Mouse (Mus musculus): ENCODE measurements at regions not wholly inside any gene's neighbourhood (a gene's known extent, or its start where the extent isn't known, plus 50 kb on each side); places are given as distances from the start of the nearest gene placed in this dataset.

- Histone ChIP-seq H3K9ac (ENCODE audit: low read length) (no peak overlapping the region), H3K4me3 (ENCODE audit: low read length) (no peak overlapping the region), H3K27me3 (ENCODE audit: control insufficient read depth, insufficient read depth, low read length) (no peaks in the 10 kb centered on the region), H3K9me3 (replicated peaks; ENCODE audit: control insufficient read depth, low read length) (no peaks in the 10 kb centered on the region), H3K36me3 (ENCODE audit: control insufficient read depth, insufficient read depth) (no peaks in the 10 kb centered on the region), H3K4me2 (ENCODE audit: low read depth, low read length) (no peak overlapping the region), H3K27ac (ENCODE audit: low read length) (no peak overlapping the region), H3K4me1 (ENCODE audit: control insufficient read depth, insufficient read depth, low read length) (no peaks in the 10 kb centered on the region)
- 64% methylated on average over 2 of the region's 2 CpGs for WGBS
- ATAC-seq (replicated peaks; ENCODE audit: extremely low read depth, insufficient read depth, low FRiP score): no peak
Measured at GRCm38 (mm10) chr12:77151471-77151870, 86.5 kb upstream of the Fut8 start.

- Histone ChIP-seq H3K9ac (ENCODE audit: low read length) (no peak overlapping the region), H3K4me3 (ENCODE audit: low read length) (no peak overlapping the region), H3K9me3 (replicated peaks; ENCODE audit: control insufficient read depth, low read length) (no peaks in the 10 kb centered on the region), H3K4me1 (ENCODE audit: control insufficient read depth, insufficient read depth, low read length) (no peaks in the 10 kb centered on the region), H3K36me3 (ENCODE audit: control insufficient read depth, insufficient read depth) (no peaks in the 10 kb centered on the region), H3K27ac (ENCODE audit: low read length) (no peak overlapping the region), H3K27me3 (ENCODE audit: control insufficient read depth, insufficient read depth, low read length) (no peaks in the 10 kb centered on the region), H3K4me2 (ENCODE audit: low read depth, low read length) (no peak overlapping the region)
- no peak for ATAC-seq (replicated peaks; ENCODE audit: extremely low read depth, insufficient read depth, low FRiP score)
Measured at GRCm38 (mm10) chr12:77149835-77150234, 88.1 kb upstream of the Fut8 start.

GRCm38 (mm10) chr12:77148146-77148545, 89.8 kb upstream of the Fut8 start:
- no peaks in the 10 kb centered on the region for H3K4me1 ChIP-seq (ENCODE audit: control insufficient read depth, insufficient read depth, low read length)
- no peaks in the 10 kb centered on the region for H3K27me3 ChIP-seq (ENCODE audit: control insufficient read depth, insufficient read depth, low read length)
- no peak overlapping the region for H3K27ac ChIP-seq (ENCODE audit: low read length)
- 81% methylated on average over 2 of the region's 2 CpGs for WGBS
- H3K36me3 ChIP-seq (ENCODE audit: control insufficient read depth, insufficient read depth): no peaks in the 10 kb centered on the region
- ATAC-seq (replicated peaks; ENCODE audit: extremely low read depth, insufficient read depth, low FRiP score): no peak
- no peaks in the 10 kb centered on the region for H3K9me3 ChIP-seq (replicated peaks; ENCODE audit: control insufficient read depth, low read length)
- H3K9ac ChIP-seq (ENCODE audit: low read length): no peak overlapping the region
- H3K4me3 ChIP-seq (ENCODE audit: low read length): no peak overlapping the region
- no peak overlapping the region for H3K4me2 ChIP-seq (ENCODE audit: low read depth, low read length)

- no peaks in the 10 kb centered on the region for H3K4me1 ChIP-seq (ENCODE audit: control insufficient read depth, insufficient read depth, low read length)
Measured at GRCm38 (mm10) chr12:77143958-77144357, 94.0 kb upstream of the Fut8 start.

GRCm38 (mm10) chr12:77143521-77143920, 94.4 kb upstream of the Fut8 start:
- no peak overlapping the region for H3K9ac ChIP-seq (ENCODE audit: low read length)
- no peak overlapping the region for H3K4me2 ChIP-seq (ENCODE audit: low read depth, low read length)
- no peak for ATAC-seq (replicated peaks; ENCODE audit: extremely low read depth, insufficient read depth, low FRiP score)
- H3K36me3 ChIP-seq (ENCODE audit: control insufficient read depth, insufficient read depth): no peaks in the 10 kb centered on the region
- no peak overlapping the region for H3K4me3 ChIP-seq (ENCODE audit: low read length)
- H3K27me3 ChIP-seq (ENCODE audit: control insufficient read depth, insufficient read depth, low read length): no peaks in the 10 kb centered on the region
- no peaks in the 10 kb centered on the region for H3K4me1 ChIP-seq (ENCODE audit: control insufficient read depth, insufficient read depth, low read length)
- 47% methylated on average over 6 of the region's 6 CpGs for WGBS
- H3K9me3 ChIP-seq (replicated peaks; ENCODE audit: control insufficient read depth, low read length): no peaks in the 10 kb centered on the region
- H3K27ac ChIP-seq (ENCODE audit: low read length): no peak overlapping the region

More at GRCm38 (mm10) chr12:77143958-77144357, 94.0 kb upstream of the Fut8 start:
- Histone ChIP-seq H3K36me3 (ENCODE audit: control insufficient read depth, insufficient read depth) (no peaks in the 10 kb centered on the region), H3K27ac (ENCODE audit: low read length) (no peak overlapping the region), H3K9me3 (replicated peaks; ENCODE audit: control insufficient read depth, low read length) (no peaks in the 10 kb centered on the region), H3K27me3 (ENCODE audit: control insufficient read depth, insufficient read depth, low read length) (no peaks in the 10 kb centered on the region), H3K4me2 (ENCODE audit: low read depth, low read length) (no peak overlapping the region), H3K4me3 (ENCODE audit: low read length) (no peak overlapping the region), H3K9ac (ENCODE audit: low read length) (no peak overlapping the region)
- no peak for ATAC-seq (replicated peaks; ENCODE audit: extremely low read depth, insufficient read depth, low FRiP score)
- WGBS: 54% methylated on average over 3 of the region's 3 CpGs

- Histone ChIP-seq H3K9me3 (replicated peaks; ENCODE audit: control insufficient read depth, low read length) (no peaks in the 10 kb centered on the region), H3K36me3 (ENCODE audit: control insufficient read depth, insufficient read depth) (no peaks in the 10 kb centered on the region), H3K27ac (ENCODE audit: low read length) (no peak overlapping the region), H3K9ac (ENCODE audit: low read length) (no peak overlapping the region), H3K4me1 (ENCODE audit: control insufficient read depth, insufficient read depth, low read length) (no peaks in the 10 kb centered on the region), H3K4me2 (ENCODE audit: low read depth, low read length) (no peak overlapping the region), H3K27me3 (ENCODE audit: control insufficient read depth, insufficient read depth, low read length) (no peaks in the 10 kb centered on the region), H3K4me3 (ENCODE audit: low read length) (no peak overlapping the region)
- WGBS: 70% methylated on average over 12 of the region's 12 CpGs
- no peak for ATAC-seq (replicated peaks; ENCODE audit: extremely low read depth, insufficient read depth, low FRiP score)
Measured at GRCm38 (mm10) chr12:77143105-77143504, 94.8 kb upstream of the Fut8 start.

- ATAC-seq (replicated peaks; ENCODE audit: extremely low read depth, insufficient read depth, low FRiP score): no peak
- Histone ChIP-seq H3K4me2 (ENCODE audit: low read depth, low read length) (no peak overlapping the region), H3K27ac (ENCODE audit: low read length) (no peak overlapping the region), H3K9ac (ENCODE audit: low read length) (no peak overlapping the region), H3K4me1 (ENCODE audit: control insufficient read depth, insufficient read depth, low read length) (no peaks in the 10 kb centered on the region), H3K9me3 (replicated peaks; ENCODE audit: control insufficient read depth, low read length) (no peaks in the 10 kb centered on the region), H3K36me3 (ENCODE audit: control insufficient read depth, insufficient read depth) (no peaks in the 10 kb centered on the region), H3K27me3 (ENCODE audit: control insufficient read depth, insufficient read depth, low read length) (no peaks in the 10 kb centered on the region), H3K4me3 (ENCODE audit: low read length) (no peak overlapping the region)
- 90% methylated on average over 4 of the region's 4 CpGs for WGBS
Measured at GRCm38 (mm10) chr12:77142224-77142623, 95.7 kb upstream of the Fut8 start.

- H3K4me1 ChIP-seq (ENCODE audit: control insufficient read depth, insufficient read depth, low read length): no peaks in the 10 kb centered on the region
- no peak overlapping the region for H3K9ac ChIP-seq (ENCODE audit: low read length)
- H3K9me3 ChIP-seq (replicated peaks; ENCODE audit: control insufficient read depth, low read length): no peaks in the 10 kb centered on the region
- WGBS: 64% methylated on average over 8 of the region's 8 CpGs
- H3K27ac ChIP-seq (ENCODE audit: low read length): no peak overlapping the region
- H3K4me3 ChIP-seq (ENCODE audit: low read length): no peak overlapping the region
- H3K27me3 ChIP-seq (ENCODE audit: control insufficient read depth, insufficient read depth, low read length): no peaks in the 10 kb centered on the region
- H3K4me2 ChIP-seq (ENCODE audit: low read depth, low read length): no peak overlapping the region
- no peaks in the 10 kb centered on the region for H3K36me3 ChIP-seq (ENCODE audit: control insufficient read depth, insufficient read depth)
- ATAC-seq (replicated peaks; ENCODE audit: extremely low read depth, insufficient read depth, low FRiP score): no peak
Measured at GRCm38 (mm10) chr12:77141260-77142201, 96.4 kb upstream of the Fut8 start.

- no peaks in the 10 kb centered on the region for H3K9me3 ChIP-seq (replicated peaks; ENCODE audit: control insufficient read depth, low read length)
- WGBS: 63% methylated on average over 6 of the region's 6 CpGs
Measured at GRCm38 (mm10) chr12:77140656-77141055, 97.3 kb upstream of the Fut8 start.

More at GRCm38 (mm10) chr12:77140656-77141055, 97.3 kb upstream of the Fut8 start:
- Histone ChIP-seq H3K4me2 (ENCODE audit: low read depth, low read length) (no peak overlapping the region), H3K4me3 (ENCODE audit: low read length) (no peak overlapping the region), H3K27ac (ENCODE audit: low read length) (no peak overlapping the region), H3K36me3 (ENCODE audit: control insufficient read depth, insufficient read depth) (no peaks in the 10 kb centered on the region), H3K27me3 (ENCODE audit: control insufficient read depth, insufficient read depth, low read length) (no peaks in the 10 kb centered on the region), H3K4me1 (ENCODE audit: control insufficient read depth, insufficient read depth, low read length) (no peaks in the 10 kb centered on the region), H3K9ac (ENCODE audit: low read length) (no peak overlapping the region)
- ATAC-seq (replicated peaks; ENCODE audit: extremely low read depth, insufficient read depth, low FRiP score): no peak
